Mouse (Mus musculus): ENCODE results near the gene Slc10a6. TPM values are rescaled to one million over a fixed set of nuclear protein-coding genes. Genes with fewer than 3 reads are reported as not detected.

Slc10a6 gene
- total RNA-seq, 2 experiments from 2014 or later = not detected

DNA sequence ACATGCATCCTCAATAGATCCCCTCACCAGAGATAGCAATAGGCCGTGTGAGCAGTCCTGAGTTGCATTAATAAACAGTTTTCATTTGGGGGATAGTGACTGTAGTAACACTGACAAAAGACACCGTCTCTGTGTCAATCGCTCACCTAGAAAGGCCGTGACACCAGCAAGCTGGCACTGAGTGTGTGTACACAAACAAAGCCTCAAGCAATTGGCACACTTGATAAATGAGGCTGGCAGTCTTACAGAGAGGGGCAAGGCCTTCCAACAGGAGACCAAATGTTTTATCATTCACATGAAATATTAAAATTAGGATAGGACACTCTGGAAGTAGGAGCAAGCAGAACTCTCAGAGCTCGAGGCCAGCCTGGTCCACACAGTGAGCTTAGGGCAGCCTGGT, 6.9 kb downstream of the Slc10a6 start:
- DNase-seq (ENCODE audit: low spot score in 2 of 2) = no peak
- intact Hi-C loops (cut with DNase I) = no loop called here

DNA sequence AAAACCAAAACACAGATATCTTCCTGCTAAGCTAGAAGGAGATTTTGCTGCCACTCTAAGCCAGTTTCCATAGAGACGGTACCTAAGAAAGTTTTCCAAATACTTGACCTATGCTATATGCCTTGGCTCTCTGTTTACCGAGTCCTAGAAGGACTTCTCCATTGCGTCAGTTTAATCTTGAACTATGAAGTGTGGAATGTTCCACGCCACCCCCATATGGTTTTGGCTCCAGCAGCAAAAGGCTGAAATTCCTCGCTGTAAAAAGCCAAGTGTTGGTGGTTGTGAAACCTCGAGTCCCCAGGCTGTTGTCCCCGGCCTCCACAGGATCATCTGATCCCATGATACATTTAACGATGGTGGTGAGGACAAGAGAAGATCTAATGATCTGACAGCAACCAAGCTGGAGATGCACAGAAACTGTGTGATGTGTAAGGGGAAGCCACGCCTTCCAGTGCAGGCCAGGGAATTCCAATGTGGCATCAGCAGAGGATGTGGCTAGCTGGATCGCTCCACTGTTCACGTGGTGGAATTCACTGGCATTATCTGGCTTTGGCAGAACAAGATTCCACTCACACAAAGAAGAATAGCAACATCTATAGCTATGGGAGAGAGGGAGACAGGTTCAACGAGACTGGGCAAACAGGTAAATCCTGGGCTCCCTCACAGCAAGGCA, 8.8 kb downstream of the Slc10a6 start:
- no peak for DNase-seq (ENCODE audit: low spot score in 2 of 2)
- intact Hi-C loops (cut with DNase I) = no loop called here

DNA sequence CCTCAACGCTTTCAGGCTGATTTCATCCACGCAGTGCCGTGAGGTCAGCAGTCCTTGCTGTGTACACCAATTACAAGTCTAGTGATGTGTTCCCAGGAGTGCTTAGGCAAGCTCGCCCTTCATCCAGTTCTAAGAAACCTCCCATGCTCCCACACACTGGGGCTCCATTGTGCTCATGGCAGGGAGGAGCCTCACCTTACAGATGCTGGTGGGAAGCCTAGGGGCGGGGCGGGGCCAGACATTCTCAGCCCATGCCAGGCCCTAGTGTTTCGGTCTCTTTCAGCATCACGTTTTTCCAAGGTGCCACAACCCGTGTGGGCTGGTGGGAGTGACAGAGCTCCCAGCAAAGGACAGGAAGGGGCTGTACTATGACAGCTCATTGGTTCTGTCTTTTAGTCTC, 12.0 kb downstream of the Slc10a6 start:
- intact Hi-C loops (cut with DNase I) = no loop called here
- DNase-seq (ENCODE audit: low spot score in 2 of 2) = no peak

DNA sequence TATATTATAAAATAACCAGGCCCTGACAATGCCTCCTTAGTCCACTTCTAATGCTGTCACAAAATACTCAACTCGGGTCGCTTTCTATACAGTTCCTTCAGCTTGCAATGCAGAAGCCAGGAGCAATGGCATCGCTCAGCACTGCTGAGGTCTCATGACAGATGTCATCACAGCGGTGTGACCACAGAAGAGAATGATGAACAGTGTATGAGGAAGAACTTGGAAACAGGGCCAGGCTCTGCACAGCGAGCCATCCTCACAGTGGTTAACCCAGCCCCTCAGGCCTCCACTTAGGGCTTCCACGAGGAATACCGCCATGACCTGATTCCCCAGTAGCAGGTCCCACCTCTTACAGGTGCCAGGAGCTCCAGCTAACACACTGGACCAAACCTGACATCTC, 14.8 kb downstream of the Slc10a6 start:
- DNase-seq (ENCODE audit: low spot score in 2 of 2) = no peak
- intact Hi-C loops (cut with DNase I) = no loop called here

DNA sequence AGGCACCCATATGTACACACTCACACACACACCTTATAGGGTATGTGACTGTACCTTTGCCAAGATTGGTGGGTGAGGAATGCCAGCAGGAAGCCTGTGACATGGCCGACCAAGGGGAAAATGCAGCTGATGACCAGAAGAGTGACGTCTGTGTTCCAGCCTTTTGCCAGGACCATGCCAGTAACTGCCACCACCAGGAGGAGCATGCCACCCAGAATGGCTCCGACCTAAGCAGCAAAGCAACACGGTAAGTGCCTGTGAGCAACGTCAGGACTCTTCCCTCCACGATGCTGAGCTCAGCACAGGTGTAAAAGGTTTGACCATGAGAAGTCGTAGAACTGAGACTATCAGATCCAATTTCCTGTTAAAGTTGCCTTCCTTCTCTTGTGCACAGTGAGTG, 16.9 kb downstream of the Slc10a6 start:
- intact Hi-C loops (cut with DNase I) = no loop called here
- DNase-seq (ENCODE audit: low spot score in 2 of 2) = no peak

DNA sequence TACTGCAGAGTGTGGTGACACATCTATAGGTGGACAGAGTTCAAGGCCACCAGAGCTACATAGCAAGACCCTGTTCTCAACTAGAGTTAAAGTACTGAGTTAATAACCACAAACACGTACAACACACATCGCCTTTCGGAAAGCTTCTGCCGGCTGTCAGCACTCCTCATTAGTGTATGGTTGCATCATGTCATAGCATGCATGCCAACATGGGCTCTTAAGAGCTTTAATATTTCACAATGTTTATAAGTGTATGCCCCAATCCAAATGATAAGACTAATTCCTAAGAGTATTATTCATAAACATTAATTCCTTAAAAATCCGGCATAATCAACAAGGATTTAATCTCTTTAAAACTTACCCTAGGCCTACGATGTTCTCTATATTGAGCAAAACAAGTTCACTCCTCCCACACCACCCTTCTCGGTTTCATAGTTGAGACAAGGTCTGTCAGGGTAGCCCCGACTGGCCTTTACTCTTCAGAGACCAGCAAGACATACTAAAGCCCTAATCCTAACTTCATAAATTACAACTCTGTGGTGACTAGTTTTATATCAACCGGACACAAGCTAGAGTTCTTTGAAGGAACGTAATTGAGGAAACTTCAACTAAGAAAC, 18.2 kb downstream of the Slc10a6 start:
- intact Hi-C loops (cut with DNase I) = no loop called here
- DNase-seq (ENCODE audit: low spot score in 2 of 2) = no peak

DNA sequence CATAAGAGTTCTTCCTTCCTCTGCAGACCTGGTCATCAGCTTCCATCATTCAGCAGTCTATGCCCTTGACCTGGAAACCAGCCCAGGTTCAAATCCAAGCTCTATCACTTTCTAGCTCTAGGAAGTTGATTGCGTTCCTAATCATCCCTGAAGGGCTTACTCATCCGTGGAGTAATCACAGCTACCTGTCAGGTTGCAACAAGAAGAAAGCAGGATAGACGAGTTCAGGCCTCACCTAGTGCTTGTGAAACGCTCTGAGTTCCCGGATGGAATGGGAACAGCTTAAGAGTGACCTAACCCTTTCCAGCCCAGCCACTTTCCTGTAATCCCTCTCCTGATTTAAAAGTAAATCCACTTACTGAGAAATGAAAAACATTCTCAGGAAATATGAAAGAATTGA, 19.1 kb downstream of the Slc10a6 start:
- DNase-seq (ENCODE audit: low spot score in 2 of 2) = no peak
- intact Hi-C loops (cut with DNase I) = no loop called here

DNA sequence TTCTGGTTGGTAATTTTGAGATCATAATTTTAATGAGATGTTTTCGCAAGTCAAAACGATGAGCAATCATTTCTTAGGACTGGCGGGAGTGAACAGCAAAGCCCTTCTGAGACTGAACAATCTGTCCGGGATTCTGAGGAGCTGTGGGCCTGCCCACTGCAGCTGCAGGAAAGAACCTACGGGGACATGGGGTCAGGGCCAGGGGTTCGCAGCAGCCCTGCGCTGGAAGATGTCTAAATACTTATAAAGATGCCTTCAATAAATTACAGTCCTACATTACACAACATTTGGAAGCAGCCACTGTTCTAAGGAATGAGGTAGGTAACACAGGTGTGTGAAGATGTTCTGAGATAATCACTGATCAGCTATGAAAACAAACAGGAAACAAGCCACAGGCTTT, 23.5 kb downstream of the Slc10a6 start:
- intact Hi-C loops (cut with DNase I) = no loop called here
- no peak for DNase-seq (ENCODE audit: low spot score in 2 of 2)

DNA sequence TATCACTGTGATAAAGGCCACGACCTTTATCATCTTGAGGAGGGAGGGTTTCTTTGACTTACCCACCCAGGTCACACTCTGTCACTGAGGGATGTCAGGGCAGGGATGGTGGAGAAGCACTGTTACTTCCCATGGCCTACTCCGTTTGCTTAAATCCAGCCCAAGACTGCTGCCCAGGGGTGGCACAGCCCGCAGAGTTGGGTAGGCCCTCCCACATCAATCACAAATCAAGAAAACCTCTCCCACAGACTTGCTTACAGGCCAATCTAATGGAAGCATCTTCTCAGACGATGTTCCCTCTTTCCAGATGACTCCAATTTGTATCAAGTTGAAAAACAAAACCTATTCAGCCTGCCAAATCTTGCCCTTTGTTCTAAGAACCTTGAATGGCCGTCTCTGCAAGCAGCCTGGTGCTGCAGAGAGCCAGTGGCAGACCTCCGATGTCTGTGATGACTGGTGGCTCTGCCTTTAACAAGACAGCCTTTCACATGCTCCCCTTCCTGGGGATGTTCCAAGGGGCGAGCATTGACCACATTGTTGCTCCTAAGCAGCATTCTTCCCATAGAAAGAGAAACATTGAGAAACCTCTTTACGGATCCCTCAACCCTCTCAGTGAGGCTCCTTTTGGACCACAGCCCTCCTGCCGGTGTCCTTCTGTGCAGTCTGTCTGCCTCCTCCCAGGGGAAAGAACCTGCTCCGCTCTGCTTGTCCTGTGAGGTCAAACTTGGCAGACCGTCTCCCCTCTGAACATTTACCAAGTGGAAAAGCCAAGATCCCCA, 25.9 kb downstream of the Slc10a6 start:
- DNase-seq (ENCODE audit: low spot score in 2 of 2) = no peak
- intact Hi-C loops (cut with DNase I) = no loop called here

DNA sequence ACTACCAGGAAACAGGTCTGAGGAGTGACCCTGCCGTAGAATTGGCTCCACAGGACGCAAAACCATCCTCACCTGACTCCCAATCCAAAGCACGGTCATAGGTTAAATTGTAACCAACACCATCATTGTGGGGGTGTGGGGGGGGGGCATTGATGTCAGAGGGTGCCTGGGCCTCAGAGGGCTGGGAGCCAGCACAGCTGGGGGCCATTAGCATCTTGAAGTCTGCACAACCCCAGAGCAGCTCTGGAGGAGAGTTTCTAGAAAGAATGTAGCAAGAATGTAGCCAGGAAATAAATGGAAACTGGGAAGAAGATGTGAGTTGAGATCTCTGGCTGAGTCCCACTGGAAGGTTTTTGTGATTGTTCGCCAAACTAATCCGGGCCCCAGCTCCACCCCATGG, 30.3 kb downstream of the Slc10a6 start:
- DNase-seq (ENCODE audit: low spot score in 2 of 2) = no peak
- intact Hi-C loops (cut with DNase I) = no loop called here

DNA sequence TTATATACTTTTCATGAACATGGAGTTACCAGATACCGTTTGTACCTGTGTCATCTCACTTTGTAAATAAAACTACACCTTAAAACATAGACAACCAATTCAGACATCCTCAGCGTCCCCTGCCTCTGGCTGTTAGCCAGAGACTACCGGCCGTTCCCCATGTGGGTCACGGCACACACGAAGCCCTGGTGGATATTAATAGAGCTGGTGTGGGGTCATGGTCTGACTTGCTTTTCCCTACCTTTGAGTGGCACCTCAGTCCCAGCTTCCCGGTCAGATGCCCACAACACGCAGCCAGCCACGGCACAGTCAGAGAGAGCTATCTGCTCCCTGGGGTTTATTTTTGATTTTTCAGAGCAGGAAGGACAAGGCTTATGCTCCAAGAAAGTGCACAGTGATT, 30.9 kb downstream of the Slc10a6 start:
- intact Hi-C loops (cut with DNase I) = no loop called here
- DNase-seq (ENCODE audit: low spot score in 2 of 2) = no peak

DNA sequence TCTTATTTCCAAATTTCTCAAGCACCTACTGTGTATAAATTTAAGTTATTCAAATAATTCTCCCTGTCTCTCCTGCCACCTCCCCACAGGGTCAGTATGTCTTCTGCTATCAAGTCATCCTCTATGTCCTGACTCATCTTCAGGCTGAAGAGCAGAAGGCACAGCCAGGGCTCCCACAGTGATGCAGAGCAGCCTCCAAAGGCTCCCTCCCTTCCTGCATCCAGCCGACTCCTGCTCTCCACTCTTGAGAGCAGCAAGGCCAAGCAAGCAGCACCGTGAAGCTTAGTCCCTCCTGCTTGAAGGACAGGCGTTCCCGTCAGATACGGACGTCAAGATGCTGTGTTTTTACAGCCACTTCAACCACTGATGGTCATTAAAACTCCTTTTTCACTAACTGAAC, 31.6 kb downstream of the Slc10a6 start:
- intact Hi-C loops (cut with DNase I) = no loop called here
- no peak for DNase-seq (ENCODE audit: low spot score in 2 of 2)

DNA sequence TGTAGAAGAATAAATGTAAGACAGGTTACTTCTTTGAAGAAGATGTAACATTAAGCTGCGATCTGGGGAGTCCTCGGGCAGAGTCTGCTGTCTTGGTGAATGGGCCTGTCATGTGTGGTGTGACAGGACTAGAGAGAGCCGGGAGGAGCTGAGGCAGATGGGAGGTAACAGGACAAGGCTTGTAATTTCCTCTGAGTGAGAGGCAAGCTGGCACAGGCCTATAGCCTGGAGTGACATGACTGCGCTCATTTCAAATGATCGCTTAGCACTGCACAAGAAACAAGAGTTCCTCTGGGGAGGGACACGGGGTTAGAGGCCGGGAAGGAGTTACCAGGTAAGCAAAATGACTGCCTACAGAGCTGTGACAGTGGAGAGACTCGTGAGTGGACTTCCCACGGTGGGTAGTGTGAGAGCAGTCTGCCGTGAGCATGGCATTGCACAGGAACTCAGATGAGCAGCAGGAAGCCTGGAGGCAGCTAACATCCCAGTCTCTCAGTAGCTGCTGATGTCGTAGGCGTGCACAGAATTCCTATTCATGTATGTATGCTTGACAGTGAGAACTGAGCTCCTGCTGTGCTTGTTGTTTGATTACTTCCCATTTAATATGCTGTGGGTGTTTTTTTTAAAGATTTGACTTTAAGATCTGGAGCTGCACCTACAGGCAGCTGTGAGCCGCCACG, 32.6 kb downstream of the Slc10a6 start:
- no peak for DNase-seq (ENCODE audit: low spot score in 2 of 2)
- intact Hi-C loops (cut with DNase I) = no loop called here

DNA sequence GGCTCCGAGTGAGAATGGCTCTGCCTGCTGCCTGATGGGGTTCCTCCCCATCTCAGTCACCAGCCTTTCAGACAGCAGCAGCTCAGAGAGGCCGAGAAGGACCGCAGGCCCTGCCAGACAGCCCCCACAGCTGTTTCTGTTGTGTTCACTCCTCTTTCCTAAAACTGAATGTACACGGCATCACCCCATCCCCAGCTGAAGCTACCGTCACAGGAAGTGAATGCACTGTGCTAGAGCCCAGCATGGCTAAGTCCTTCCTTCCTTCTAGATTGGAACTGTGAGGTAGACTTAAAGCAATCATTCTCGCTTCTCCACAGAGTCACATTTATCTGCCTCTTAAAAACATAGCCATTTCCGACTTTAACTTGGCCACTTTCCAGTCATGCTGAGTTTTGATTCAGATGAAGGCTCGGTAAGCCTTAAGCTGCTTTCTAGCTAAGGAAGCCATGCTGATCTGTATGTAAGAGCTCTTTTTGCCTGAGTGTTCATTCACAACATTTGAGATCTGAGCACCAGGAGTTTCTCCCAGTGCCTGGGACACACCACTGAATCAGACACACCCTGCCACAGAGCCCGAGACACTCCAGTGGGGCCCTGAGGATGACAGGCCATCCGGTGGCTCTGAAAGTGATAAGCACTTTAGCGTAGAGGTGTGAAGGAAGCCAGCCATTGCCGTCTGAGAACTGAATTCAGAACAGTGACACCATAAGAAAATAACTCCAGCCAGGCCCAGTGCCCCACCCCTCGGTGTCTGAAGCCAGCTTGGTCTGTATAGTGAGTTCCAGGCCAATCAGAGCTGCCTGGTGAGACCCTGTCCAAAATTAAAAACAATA, 33.6 kb downstream of the Slc10a6 start:
- intact Hi-C loops (cut with DNase I) = no loop called here
- no peak for DNase-seq (ENCODE audit: low spot score in 2 of 2)

DNA sequence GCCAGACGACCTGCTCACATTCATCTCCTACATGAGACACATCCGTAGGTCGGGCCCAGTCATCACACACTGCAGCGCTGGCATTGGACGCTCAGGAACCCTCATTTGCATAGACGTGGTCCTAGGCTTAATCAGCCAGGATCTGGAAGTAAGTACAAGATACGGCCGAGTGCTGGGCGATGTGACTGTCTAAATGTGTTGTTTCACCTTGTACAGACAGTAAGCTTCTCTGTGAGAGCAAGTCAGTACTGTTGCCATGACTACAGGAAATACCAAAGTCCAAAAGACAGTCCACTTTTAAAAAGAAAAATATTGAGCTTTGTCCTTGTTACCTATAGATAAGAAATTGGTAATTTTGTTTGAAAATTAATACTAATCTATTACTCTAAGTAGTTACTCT, 35.6 kb downstream of the Slc10a6 start:
- no peak for DNase-seq (ENCODE audit: low spot score in 2 of 2)
- intact Hi-C loops (cut with DNase I) = no loop called here

DNA sequence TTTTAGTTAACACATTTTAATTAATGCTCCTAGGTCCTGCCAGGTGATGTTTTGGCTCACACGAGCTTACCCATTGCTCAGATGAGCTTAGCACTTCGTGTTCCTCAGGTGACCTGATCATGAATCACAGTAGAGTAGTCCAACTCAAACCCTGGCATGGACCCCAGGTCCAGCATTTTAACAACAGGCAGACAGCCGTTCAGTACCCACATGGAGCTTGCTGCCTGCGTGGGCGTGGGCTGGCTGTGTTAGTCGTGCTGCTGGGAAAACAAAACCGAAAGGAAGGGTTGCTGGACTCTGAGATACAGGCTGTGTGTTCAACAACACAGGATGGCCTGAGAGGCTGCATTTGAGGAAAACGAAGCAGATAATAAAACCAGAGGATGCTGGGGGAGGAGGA, 36.5 kb downstream of the Slc10a6 start:
- peak; percentile 20 to 45 for DNase-seq (ENCODE audit: low spot score in 2 of 2)
- intact Hi-C loops (cut with DNase I) = no loop called here

DNA sequence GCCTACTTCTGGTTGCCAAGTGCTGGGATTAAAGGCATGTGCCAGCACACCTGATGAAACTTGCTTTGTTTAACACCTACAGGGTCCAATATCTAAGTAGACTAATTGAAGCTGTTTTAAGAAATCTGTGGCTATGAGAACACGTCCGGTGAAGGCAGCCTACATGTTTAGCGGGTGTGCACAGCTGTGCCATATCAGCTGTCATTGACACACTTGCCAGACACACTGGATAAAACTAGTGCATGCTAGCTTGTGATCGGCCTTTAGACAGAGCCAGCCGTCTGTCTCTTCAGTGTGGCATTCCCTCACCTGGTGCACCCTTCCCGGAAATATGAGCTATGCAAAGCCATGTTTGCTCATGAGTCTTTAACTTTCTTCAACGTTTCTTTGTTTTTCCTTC, 37.4 kb downstream of the Slc10a6 start:
- intact Hi-C loops (cut with DNase I) = no loop called here
- DNase-seq (ENCODE audit: low spot score in 2 of 2) = no peak

DNA sequence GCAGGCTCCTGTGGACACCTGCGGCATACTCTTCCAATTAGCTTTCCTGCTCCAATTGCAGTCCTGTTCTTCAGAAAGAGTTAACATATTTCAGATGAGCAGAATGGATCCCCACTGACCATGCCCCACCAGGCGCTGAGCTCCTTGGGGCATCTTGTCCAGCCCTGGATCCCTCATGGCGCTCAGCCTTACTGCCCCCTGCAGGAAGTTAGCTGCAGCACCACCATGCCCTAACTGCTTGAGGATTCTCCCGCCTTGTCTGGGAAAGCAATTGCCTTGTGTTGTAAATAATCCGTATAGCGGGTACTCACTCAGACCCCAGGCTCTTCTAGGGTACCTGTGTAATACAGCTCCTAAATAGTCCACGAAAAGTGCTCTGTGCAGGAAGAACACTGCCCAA, 42.0 kb downstream of the Slc10a6 start:
- DNase-seq (ENCODE audit: low spot score in 2 of 2) = no peak
- intact Hi-C loops (cut with DNase I) = no loop called here

DNA sequence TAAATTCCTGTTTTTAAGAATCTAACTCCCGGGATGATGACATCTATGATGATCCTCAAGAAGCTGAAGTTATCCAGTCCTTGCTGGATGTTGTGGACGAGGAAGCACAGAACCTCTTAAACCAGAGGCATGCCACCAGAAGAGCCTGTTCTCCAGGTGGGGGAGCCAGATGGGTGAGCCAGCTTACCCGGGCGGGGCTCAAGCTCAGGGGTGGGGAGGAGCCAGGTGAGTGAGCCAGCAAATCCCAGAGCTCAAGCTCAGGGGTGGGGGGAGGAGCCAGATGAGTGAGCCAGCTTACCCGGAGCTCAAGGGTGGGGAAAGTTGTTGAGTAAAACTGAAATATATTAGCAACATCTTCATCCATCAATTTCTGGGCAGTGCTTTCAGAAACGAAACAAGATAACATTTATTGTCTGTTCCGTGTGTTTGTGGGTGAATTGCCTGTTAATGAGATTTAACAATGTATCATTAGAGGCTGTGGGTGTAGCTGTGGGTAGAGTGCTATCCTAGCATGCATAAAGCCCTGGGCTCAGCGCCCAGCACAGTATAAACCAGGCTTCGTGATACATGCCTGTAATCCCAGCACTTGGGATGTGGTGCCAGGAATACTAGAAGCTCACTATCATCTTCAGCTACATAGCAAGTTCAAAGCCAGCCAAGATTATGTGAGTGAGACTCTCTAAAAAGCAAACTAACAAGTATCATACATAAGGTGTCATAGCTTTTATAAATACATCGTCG, 49.4 kb downstream of the Slc10a6 start:
- intact Hi-C loops (cut with DNase I) = no loop called here
- no peak for DNase-seq (ENCODE audit: low spot score in 2 of 2)
